Mouse (Mus musculus) layer of hippocampus, adult 8-10 months (tissue): ENCODE results near the gene Pfkfb3. TPM values are rescaled to one million over a fixed set of nuclear protein-coding genes. Genes with fewer than 3 reads are reported as not detected.

ENCODE experiments used
- DNase-seq, 2 experiments: peaks; one replicate each; pipeline ENCODE4 v3.0.0; 2022; ENCODE audit warnings: low spot score in 2 of 2
- total RNA-seq, 4 experiments: library from RNA; stranded (reverse); gene quantifications; 2 replicates each; pipeline ENCODE4 v1.2.4; 2022

The Pfkfb3 gene
- total RNA-seq, 4 experiments from 2014 or later = 42.5 to 50.7 (median 45.4) TPM

DNA sequence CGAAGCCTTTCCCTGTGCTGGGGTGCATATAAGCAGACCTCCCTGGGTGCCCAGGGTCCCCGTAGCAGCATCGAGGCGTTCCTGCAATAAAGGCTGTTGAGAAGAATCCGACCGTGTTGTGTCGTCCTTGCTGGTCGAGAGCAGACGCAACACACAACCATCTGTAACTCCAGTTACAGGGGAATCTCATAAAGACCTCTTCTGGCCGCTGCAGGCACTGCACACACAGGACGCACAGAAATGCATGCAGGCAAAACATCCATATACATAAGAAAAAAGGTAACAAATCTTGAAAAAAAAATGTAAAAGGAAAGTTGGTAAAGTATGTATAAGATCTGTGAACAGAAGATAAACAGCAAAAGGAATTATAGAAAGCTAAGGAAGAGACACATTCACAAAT lies 117.5 kb downstream of the Pfkfb3 start:
- DNase-seq = no peak

GRCm38 (mm10) chr2:11433353-11433752 lies 120.5 kb downstream of the Pfkfb3 start:
- DNase-seq = no peak

DNA sequence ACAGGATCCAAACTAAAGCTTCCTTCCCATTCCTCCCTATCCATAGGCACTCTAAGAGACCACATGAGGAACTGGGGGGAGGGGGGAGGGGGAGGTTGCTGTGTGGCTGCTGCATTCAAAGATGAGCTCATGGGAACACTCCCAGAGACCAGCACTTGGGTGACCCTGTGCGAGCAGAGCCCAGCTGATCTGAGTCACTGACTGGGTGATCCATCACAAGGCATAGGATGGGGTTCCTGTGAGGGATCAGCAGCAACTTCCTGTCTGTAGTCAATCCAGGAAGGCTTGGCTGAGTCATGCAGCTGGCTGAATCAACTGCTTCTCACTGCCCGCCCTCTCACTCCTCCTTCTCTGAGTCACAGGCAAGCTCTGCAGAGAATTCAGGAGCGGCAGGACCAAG lies 124.3 kb downstream of the Pfkfb3 start:
- peak; percentile 65 to 67 for DNase-seq

GRCm38 (mm10) chr2:11428621-11429020 lies 125.3 kb downstream of the Pfkfb3 start:
- no peak for DNase-seq

- DNase-seq = no peak
Measured at GRCm38 (mm10) chr2:11427596-11427995, 126.3 kb downstream of the Pfkfb3 start.

DNA sequence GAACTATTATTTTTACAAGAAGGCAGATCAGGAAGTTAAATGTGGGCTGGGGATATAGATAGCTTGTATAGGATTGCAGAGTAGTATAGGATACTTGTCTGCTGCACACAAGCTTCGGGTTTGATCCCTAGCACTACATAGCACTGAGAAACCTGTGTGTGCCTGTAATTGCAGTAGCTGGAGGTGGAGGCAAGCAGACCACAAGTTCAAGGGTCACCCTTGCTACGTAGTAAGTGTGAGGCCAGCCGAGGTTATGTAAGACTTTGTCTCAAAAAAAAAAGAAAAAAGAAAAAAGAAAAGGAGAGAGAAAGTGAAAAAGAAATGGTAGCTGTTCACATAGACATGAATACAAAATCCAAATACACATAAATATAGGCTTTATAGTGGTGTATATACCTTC lies 127.5 kb downstream of the Pfkfb3 start:
- DNase-seq = no peak

- DNase-seq = no peak
Measured at GRCm38 (mm10) chr2:11425421-11426131, 128.3 kb downstream of the Pfkfb3 start.

DNA sequence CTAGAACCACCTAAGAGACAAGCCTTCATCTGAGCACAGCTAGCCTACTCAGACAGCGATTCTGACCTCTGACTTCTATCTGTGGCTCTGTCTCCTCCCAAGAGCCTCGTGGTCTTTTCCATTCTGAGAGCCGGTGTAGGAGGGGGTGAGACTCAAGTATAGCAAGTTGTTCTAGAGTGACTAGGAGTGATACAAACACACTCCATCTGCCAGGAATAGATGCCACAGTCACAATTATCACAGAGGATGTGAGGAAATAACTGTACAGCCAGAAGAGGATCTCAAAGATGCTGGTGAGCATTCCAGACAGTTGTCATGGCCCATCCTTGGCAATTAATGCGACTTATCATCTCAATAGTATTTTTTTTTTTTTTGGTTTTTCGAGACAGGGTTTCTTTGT lies 129.6 kb downstream of the Pfkfb3 start:
- DNase-seq = no peak

DNA sequence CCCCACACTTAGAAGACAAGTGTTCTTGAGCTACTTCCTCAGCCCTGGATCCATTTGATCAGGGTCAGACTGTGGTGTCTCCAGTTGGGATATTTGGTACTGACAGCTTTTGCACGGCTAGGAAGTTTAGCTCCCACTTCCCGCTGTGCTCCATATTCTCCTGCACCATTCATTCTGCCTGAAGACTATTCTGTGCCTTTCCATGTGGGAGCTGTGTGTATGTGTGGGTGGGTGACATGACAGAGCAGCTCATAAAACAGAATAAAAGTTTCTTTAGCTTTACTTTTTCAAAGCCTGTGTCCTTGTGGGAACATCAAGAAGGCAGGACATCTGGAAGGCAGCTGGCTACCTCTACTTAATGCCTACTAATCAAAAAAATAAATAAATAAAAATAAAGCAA lies 130.5 kb downstream of the Pfkfb3 start:
- DNase-seq = no peak

GRCm38 (mm10) chr2:11422384-11422783 lies 131.5 kb downstream of the Pfkfb3 start:
- DNase-seq = no peak

Other genes starting within 250 kb of the Pfkfb3 start
- 10 to 100 TPM; 77.7 to 95.8 (median 87.4) TPM for gene Rbm17, start 50.1 kb upstream of the Pfkfb3 start, total RNA-seq
- gene Gm17490, start 72.2 kb upstream of the Pfkfb3 start, total RNA-seq = not detected
- gene Il2ra, start 88.7 kb upstream of the Pfkfb3 start, total RNA-seq = under 1 TPM in 3 of 4 experiments, not detected in 1; 0.08 to 0.13 (median 0.09) TPM
- gene Il15ra, start 151.2 kb upstream of the Pfkfb3 start, total RNA-seq = 10 to 100 TPM in 2 of 4 experiments, 1 to 10 TPM in 2; 7.1 to 14.0 (median 10.0) TPM
- 10 to 100 TPM; 68.9 to 94.6 (median 72.0) TPM for gene Fbh1, start 223.5 kb upstream of the Pfkfb3 start, total RNA-seq
- gene Ankrd16, start 223.8 kb upstream of the Pfkfb3 start, total RNA-seq = 10 to 100 TPM; 49.0 to 65.8 (median 61.4) TPM